Mouse (Mus musculus): ENCODE data around the gene Spag6. TPM values are rescaled to one million over a fixed set of nuclear protein-coding genes. Genes with fewer than 3 reads are reported as not detected.

The Spag6 gene
- total RNA-seq, 2 experiments from 2014 or later = 1.2 to 1.5 TPM

DNA sequence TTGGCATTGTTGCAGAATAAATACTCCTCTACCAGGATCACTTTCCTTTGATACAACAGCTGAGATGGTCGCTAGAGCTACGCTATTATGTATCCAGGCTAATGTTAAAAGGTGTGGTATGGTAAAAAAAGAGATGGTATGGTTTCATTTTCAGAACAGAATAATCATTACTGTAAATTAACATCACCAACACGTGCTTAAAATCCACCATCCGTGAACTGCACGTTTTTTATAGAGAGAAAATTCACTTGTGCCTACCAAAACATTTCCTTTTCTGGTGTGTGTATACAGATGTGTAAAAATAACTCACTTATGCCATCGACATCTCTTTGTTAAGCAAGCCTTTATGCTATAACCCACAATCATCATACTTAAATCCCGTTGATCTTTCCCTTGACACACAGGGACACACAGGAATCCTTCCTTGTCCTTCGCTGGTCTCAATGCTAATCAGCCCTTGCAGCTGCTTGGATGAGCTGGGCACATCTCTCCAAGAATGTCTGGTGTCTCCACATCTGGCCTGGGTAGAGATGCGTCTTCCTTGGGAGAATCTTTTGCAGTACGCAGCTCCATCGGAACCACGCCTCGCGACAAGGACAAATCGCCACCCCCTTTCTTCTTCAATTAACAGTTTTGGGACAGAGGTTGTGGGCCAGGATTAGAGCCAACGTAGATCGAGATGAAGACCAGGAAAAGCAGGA, 105.6 kb downstream of the Spag6 start:
- DNase-seq = no peak
- Histone ChIP-seq H3K27ac (no peak overlapping the region), H3K4me3 (peak overlapping the region; percentile 69)
- no peak for TF ChIP-seq CTCF (IDR thresholded peaks at IDR 0.05)
- intact Hi-C loops (cut with DNase I) = no loop called here

Other genes with a start within 250 kb of the Spag6 start
- 100 to 1,000 TPM in 1 of 2 experiments, 10 to 100 TPM in 1; 83.3 to 100 TPM for gene Commd3, start 21.6 kb upstream of the Spag6 start, total RNA-seq (2021)
- gene Bmi1, start 17.0 kb upstream of the Spag6 start, total RNA-seq (2021) = 10 to 100 TPM; 48.2 to 53.5 TPM